Mouse (Mus musculus): ENCODE data around the gene Mast3. TPM values are rescaled to one million over a fixed set of nuclear protein-coding genes. Genes with fewer than 3 reads are reported as not detected.
A peak's percentile ranks its signal among the peaks of the same experiment; 100 is the strongest.

Mast3 gene
- polyA plus RNA-seq, 1 experiment from 2014 or later = 18.2 TPM

GRCm38 (mm10) chr8:70772890-70773289, 32.0 kb downstream of the Mast3 start:
- Histone ChIP-seq H3K4me2 (no peak overlapping the region), H3K9me3 (ENCODE audit: control insufficient read depth, low read length) (no peaks in the 10 kb centered on the region), H3K27me3 (replicated peaks; ENCODE audit: control insufficient read depth, insufficient read depth, low read length) (no peaks in the 10 kb centered on the region), H3K9ac (ENCODE audit: low read depth, low read length) (no peak overlapping the region), H3K4me1 (replicated peaks; ENCODE audit: control insufficient read depth, insufficient read depth, low read length) (peaks cover 34% of the 10 kb centered on the region), H3K4me3 (ENCODE audit: low read depth, low read length) (no peak overlapping the region), H3K36me3 (ENCODE audit: control insufficient read depth, insufficient read depth, low read length) (peaks cover 34% of the 10 kb centered on the region), H3K27ac (ENCODE audit: low read depth, low read length) (no peak overlapping the region)
- 93% methylated on average over 9 of the region's 9 CpGs for WGBS
- no peak for ATAC-seq (replicated peaks; ENCODE audit: low FRiP score)
- no peak for DNase-seq (ENCODE audit: low spot score)

DNA sequence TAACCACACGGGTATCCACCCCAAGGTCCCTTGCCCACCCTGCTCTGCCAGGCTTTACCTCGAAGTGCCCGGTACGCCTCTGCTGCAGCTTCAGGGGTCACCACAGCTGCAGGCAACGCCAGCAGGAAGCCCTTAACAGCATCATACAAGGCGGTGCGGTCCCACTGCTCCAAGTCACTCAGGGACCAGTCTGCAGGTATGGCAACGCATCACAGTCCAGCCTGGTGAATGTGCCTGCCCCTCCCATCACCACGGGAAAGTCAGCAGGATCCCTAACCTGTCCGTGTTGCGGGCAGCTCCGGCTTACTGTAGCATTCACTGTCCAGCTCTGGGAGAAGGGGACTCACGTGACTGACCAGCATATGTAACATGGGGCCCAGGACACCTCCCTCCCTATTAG, 32.8 kb downstream of the Mast3 start:
- ATAC-seq (replicated peaks; ENCODE audit: low FRiP score) = no peak
- no peak for DNase-seq (ENCODE audit: low spot score)
- Histone ChIP-seq H3K27ac (ENCODE audit: low read depth, low read length) (no peak overlapping the region), H3K4me1 (replicated peaks; ENCODE audit: control insufficient read depth, insufficient read depth, low read length) (peaks cover 36% of the 10 kb centered on the region), H3K4me3 (ENCODE audit: low read depth, low read length) (no peak overlapping the region), H3K36me3 (ENCODE audit: control insufficient read depth, insufficient read depth, low read length) (peaks cover 34% of the 10 kb centered on the region), H3K27me3 (replicated peaks; ENCODE audit: control insufficient read depth, insufficient read depth, low read length) (no peaks in the 10 kb centered on the region), H3K9ac (ENCODE audit: low read depth, low read length) (no peak overlapping the region), H3K4me2 (no peak overlapping the region), H3K9me3 (ENCODE audit: control insufficient read depth, low read length) (no peaks in the 10 kb centered on the region)
- 89% methylated on average over 13 of the region's 13 CpGs for WGBS

- no peaks in the 10 kb centered on the region for H3K9me3 ChIP-seq (ENCODE audit: control insufficient read depth, low read length)
- no peak for DNase-seq (ENCODE audit: low spot score)
- H3K4me1 ChIP-seq (replicated peaks; ENCODE audit: control insufficient read depth, insufficient read depth, low read length) = peaks cover 44% of the 10 kb centered on the region
- no peaks in the 10 kb centered on the region for H3K27me3 ChIP-seq (replicated peaks; ENCODE audit: control insufficient read depth, insufficient read depth, low read length)
- no peak overlapping the region for H3K4me2 ChIP-seq
- no peak for ATAC-seq (replicated peaks; ENCODE audit: low FRiP score)
- no peak overlapping the region for H3K4me3 ChIP-seq (ENCODE audit: low read depth, low read length)
- H3K36me3 ChIP-seq (ENCODE audit: control insufficient read depth, insufficient read depth, low read length) = peaks cover 34% of the 10 kb centered on the region
- 77% methylated on average over 7 of the region's 7 CpGs for WGBS
- 0 out of 2 replicates have a peak overlapping the region, but pooled peaks have one; percentile 16 for H3K9ac ChIP-seq (ENCODE audit: low read depth, low read length)
- no peak overlapping the region for H3K27ac ChIP-seq (ENCODE audit: low read depth, low read length)
Observed at GRCm38 (mm10) chr8:70771217-70771616, 33.6 kb downstream of the Mast3 start.

GRCm38 (mm10) chr8:70770748-70771147, 34.1 kb downstream of the Mast3 start:
- Histone ChIP-seq H3K27me3 (replicated peaks; ENCODE audit: control insufficient read depth, insufficient read depth, low read length) (no peaks in the 10 kb centered on the region), H3K4me3 (ENCODE audit: low read depth, low read length) (no peak overlapping the region), H3K36me3 (ENCODE audit: control insufficient read depth, insufficient read depth, low read length) (peaks cover 34% of the 10 kb centered on the region), H3K27ac (ENCODE audit: low read depth, low read length) (no peak overlapping the region), H3K4me1 (replicated peaks; ENCODE audit: control insufficient read depth, insufficient read depth, low read length) (peaks cover 48% of the 10 kb centered on the region), H3K9ac (ENCODE audit: low read depth, low read length) (0 out of 2 replicates have a peak overlapping the region, but pooled peaks have one; percentile 16), H3K4me2 (no peak overlapping the region), H3K9me3 (ENCODE audit: control insufficient read depth, low read length) (no peaks in the 10 kb centered on the region)
- DNase-seq (ENCODE audit: low spot score) (no peak), ATAC-seq (replicated peaks; ENCODE audit: low FRiP score) (no peak)
- WGBS = 88% methylated on average over 13 of the region's 13 CpGs

- H3K4me2 ChIP-seq = peak overlapping the region; percentile 39
- H3K36me3 ChIP-seq (ENCODE audit: control insufficient read depth, insufficient read depth, low read length) = peaks cover 32% of the 10 kb centered on the region
- WGBS = 46% methylated on average over 12 of the region's 12 CpGs
- peak overlapping the region; percentile 49 for H3K9ac ChIP-seq (ENCODE audit: low read depth, low read length)
- H3K4me1 ChIP-seq (replicated peaks; ENCODE audit: control insufficient read depth, insufficient read depth, low read length) = peaks cover 49% of the 10 kb centered on the region
- no peaks in the 10 kb centered on the region for H3K27me3 ChIP-seq (replicated peaks; ENCODE audit: control insufficient read depth, insufficient read depth, low read length)
- H3K4me3 ChIP-seq (ENCODE audit: low read depth, low read length) = no peak overlapping the region
- peak overlapping the region; percentile 42 for H3K27ac ChIP-seq (ENCODE audit: low read depth, low read length)
- H3K9me3 ChIP-seq (ENCODE audit: control insufficient read depth, low read length) = no peaks in the 10 kb centered on the region
- peak; percentile 62 for ATAC-seq (replicated peaks; ENCODE audit: low FRiP score)
- no peak for DNase-seq (ENCODE audit: low spot score)
Observed at GRCm38 (mm10) chr8:70769858-70770257, 35.0 kb downstream of the Mast3 start.

- H3K4me2 ChIP-seq = peak overlapping the region; percentile 39
- H3K4me1 ChIP-seq (replicated peaks; ENCODE audit: control insufficient read depth, insufficient read depth, low read length) = peaks cover 52% of the 10 kb centered on the region
- peak overlapping the region; percentile 42 for H3K27ac ChIP-seq (ENCODE audit: low read depth, low read length)
Observed at GRCm38 (mm10) chr8:70769359-70769758, 35.5 kb downstream of the Mast3 start.

GRCm38 (mm10) chr8:70768956-70769355, 35.9 kb downstream of the Mast3 start:
- DNase-seq (ENCODE audit: low spot score) = no peak
- H3K4me2 ChIP-seq = peak overlapping the region; percentile 5; the same call in 1 of the 2 replicates
- no peak for ATAC-seq (replicated peaks; ENCODE audit: low FRiP score)
- H3K9me3 ChIP-seq (ENCODE audit: control insufficient read depth, low read length) = no peaks in the 10 kb centered on the region
- WGBS = 84% methylated on average over 16 of the region's 16 CpGs
- H3K36me3 ChIP-seq (ENCODE audit: control insufficient read depth, insufficient read depth, low read length) = peaks cover 27% of the 10 kb centered on the region
- peak overlapping the region; percentile 42 for H3K27ac ChIP-seq (ENCODE audit: low read depth, low read length)
- peak overlapping the region; percentile 20; the same call in 1 of the 2 replicates for H3K4me3 ChIP-seq (ENCODE audit: low read depth, low read length)
- H3K4me1 ChIP-seq (replicated peaks; ENCODE audit: control insufficient read depth, insufficient read depth, low read length) = peaks cover 53% of the 10 kb centered on the region
- no peaks in the 10 kb centered on the region for H3K27me3 ChIP-seq (replicated peaks; ENCODE audit: control insufficient read depth, insufficient read depth, low read length)
- no peak overlapping the region for H3K9ac ChIP-seq (ENCODE audit: low read depth, low read length)

More at GRCm38 (mm10) chr8:70769359-70769758, 35.5 kb downstream of the Mast3 start:
- 5% methylated on average over 26 of the region's 26 CpGs for WGBS
- H3K9ac ChIP-seq (ENCODE audit: low read depth, low read length) = peak overlapping the region; percentile 49
- H3K36me3 ChIP-seq (ENCODE audit: control insufficient read depth, insufficient read depth, low read length) = peaks cover 29% of the 10 kb centered on the region
- H3K4me3 ChIP-seq (ENCODE audit: low read depth, low read length) = 0 out of 2 replicates have a peak overlapping the region, but pooled peaks have one; percentile 6
- no peaks in the 10 kb centered on the region for H3K27me3 ChIP-seq (replicated peaks; ENCODE audit: control insufficient read depth, insufficient read depth, low read length)
- H3K9me3 ChIP-seq (ENCODE audit: control insufficient read depth, low read length) = no peaks in the 10 kb centered on the region
- ATAC-seq (replicated peaks; ENCODE audit: low FRiP score) = peak; percentile 79
- DNase-seq (ENCODE audit: low spot score) = peak; percentile 91

DNA sequence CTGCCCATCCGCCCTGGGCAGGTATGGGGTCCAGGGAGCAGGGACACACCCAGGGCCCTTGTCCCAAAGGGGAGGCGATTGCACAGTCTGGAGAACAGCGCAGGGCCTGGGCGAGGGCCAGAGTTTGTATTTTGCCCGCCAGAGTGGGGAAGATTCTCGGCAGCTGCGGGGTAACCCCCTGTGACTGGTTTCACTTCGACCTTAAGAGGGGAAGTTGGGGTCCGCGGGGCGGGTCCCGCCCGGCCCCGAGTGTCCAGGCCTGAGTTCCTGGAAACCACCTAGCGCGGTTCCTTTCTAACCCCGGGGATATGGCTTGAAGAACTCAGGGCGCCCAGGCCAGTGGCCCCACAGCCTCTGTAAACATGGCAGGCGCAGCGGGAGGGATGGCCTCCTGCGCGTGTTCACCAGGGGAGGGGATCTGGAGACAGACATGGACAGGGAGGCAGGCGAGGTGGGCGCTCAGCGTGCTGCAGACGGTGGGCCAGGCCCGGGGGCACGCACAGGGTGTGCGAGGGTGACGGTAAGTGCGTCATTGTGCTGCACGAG, 36.5 kb downstream of the Mast3 start:
- DNase-seq (ENCODE audit: low spot score) = no peak
- 91% methylated on average over 32 of the region's 32 CpGs for WGBS
- H3K4me3 ChIP-seq (ENCODE audit: low read depth, low read length) = no peak overlapping the region
- H3K4me1 ChIP-seq (replicated peaks; ENCODE audit: control insufficient read depth, insufficient read depth, low read length) = peaks cover 58% of the 10 kb centered on the region
- no peak for ATAC-seq (replicated peaks; ENCODE audit: low FRiP score)
- H3K36me3 ChIP-seq (ENCODE audit: control insufficient read depth, insufficient read depth, low read length) = peaks cover 20% of the 10 kb centered on the region
- H3K27me3 ChIP-seq (replicated peaks; ENCODE audit: control insufficient read depth, insufficient read depth, low read length) = no peaks in the 10 kb centered on the region
- H3K9ac ChIP-seq (ENCODE audit: low read depth, low read length) = no peak overlapping the region
- peak overlapping the region; percentile 9; the same call in 1 of the 2 replicates for H3K4me2 ChIP-seq
- no peak overlapping the region for H3K27ac ChIP-seq (ENCODE audit: low read depth, low read length)
- no peaks in the 10 kb centered on the region for H3K9me3 ChIP-seq (ENCODE audit: control insufficient read depth, low read length)

GRCm38 (mm10) chr8:70767503-70767902, 37.4 kb downstream of the Mast3 start:
- 76% methylated on average over 6 of the region's 6 CpGs for WGBS
- no peak overlapping the region for H3K4me3 ChIP-seq (ENCODE audit: low read depth, low read length)
- no peak overlapping the region; the same call in 1 of the 2 replicates for H3K27ac ChIP-seq (ENCODE audit: low read depth, low read length)
- peaks cover 62% of the 10 kb centered on the region for H3K4me1 ChIP-seq (replicated peaks; ENCODE audit: control insufficient read depth, insufficient read depth, low read length)
- no peaks in the 10 kb centered on the region for H3K9me3 ChIP-seq (ENCODE audit: control insufficient read depth, low read length)
- H3K4me2 ChIP-seq = no peak overlapping the region; the same call in 1 of the 2 replicates
- peaks cover 20% of the 10 kb centered on the region for H3K36me3 ChIP-seq (ENCODE audit: control insufficient read depth, insufficient read depth, low read length)
- DNase-seq (ENCODE audit: low spot score) (no peak), ATAC-seq (replicated peaks; ENCODE audit: low FRiP score) (no peak)
- peak overlapping the region; percentile 22; the same call in 1 of the 2 replicates for H3K9ac ChIP-seq (ENCODE audit: low read depth, low read length)
- H3K27me3 ChIP-seq (replicated peaks; ENCODE audit: control insufficient read depth, insufficient read depth, low read length) = no peaks in the 10 kb centered on the region
